In genomic region chr13:90394815-90395241, GRCm38 (mm10) we compare ENCODE assay signal across 8 mouse cellular contexts.
DNase-seq lines count a peak whose midpoint lies in the region; ATAC-seq lines count a peak whose summit lies in the region.

No protein-coding gene starts in this region.

- peak; percentile 16 for DNase-seq in gastrocnemius, adult 18-20 months (ENCODE audit: low spot score)
- no peak for DNase-seq in gastrocnemius, adult 8-10 months (ENCODE audit: low spot score in 2 of 2)
- peak; percentile 9 for DNase-seq in urinary bladder, postnatal 14 days (ENCODE audit: low spot score)
- DNase-seq in urinary bladder, postnatal 4 days (ENCODE audit: low spot score in 2 of 2), result no peak
- DNase-seq in heart, postnatal 36 days, result peak; percentile 20 to 24
- peak; percentile 20 to 39 for DNase-seq in lung, postnatal 4 days
- DNase-seq in thymus, postnatal 4 days, result no peak

- intact Hi-C loops in heart, postnatal 36 days (cut with DNase I), result no loop called here

- no peak for ATAC-seq in granulocyte monocyte progenitor cell, adult 5-6 weeks (replicated peaks; ENCODE audit: poor library complexity, severe bottlenecking)

Comparison
In these comparisons a context has a peak if more than half of its experiments do, and no peak if none do; other contexts are left out.
1. DNase-seq: peak in gastrocnemius, adult 18-20 months (single experiment), urinary bladder, postnatal 14 days (single experiment), heart, postnatal 36 days (2 of 2) and lung, postnatal 4 days (2 of 2); none in gastrocnemius, adult 8-10 months (0 of 2), urinary bladder, postnatal 4 days (0 of 2) and thymus, postnatal 4 days (single experiment).